Mouse (Mus musculus) myocyte (in vitro differentiated cells): ENCODE measurements around the gene Casz1. TPM values are rescaled to one million over a fixed set of nuclear protein-coding genes. Genes with fewer than 3 reads are reported as not detected.

Source experiments
- H3K27me3 ChIP-seq: one replicate; pipeline ENCODE4 v1.6.1; 2011; ENCODE audit not compliant: control insufficient read depth, insufficient read depth, insufficient read length
- H3K36me3 ChIP-seq: one replicate; pipeline ENCODE4 v1.6.1; 2011; ENCODE audit not compliant: control insufficient read depth, insufficient read depth
- H3K4me2 ChIP-seq: one replicate; pipeline ENCODE4 v1.6.1; 2011; ENCODE audit warnings: low read depth, control low read depth
- H3K4me3 ChIP-seq: one replicate; pipeline ENCODE4 v1.5.1; 2011; ENCODE audit warnings: mild to moderate bottlenecking, control low read depth, moderate library complexity
- H3K79me2 ChIP-seq: one replicate; pipeline ENCODE4 v1.6.1; 2011; ENCODE audit not compliant: control insufficient read depth, insufficient read depth
- H3ac ChIP-seq: one replicate; pipeline ENCODE4 v1.6.1; 2011; ENCODE audit not compliant: control insufficient read depth, insufficient read length
- CEBPB ChIP-seq: IDR thresholded peaks from 2 replicates; pipeline ENCODE4 v1.6.1; 2011; ENCODE audit warnings: mild to moderate bottlenecking, moderate library complexity; ENCODE audit not compliant: poor library complexity, insufficient read depth, severe bottlenecking
- E2F4 ChIP-seq: IDR thresholded peaks from one replicate; pipeline ENCODE4 v1.6.1; 2011; ENCODE audit warnings: mild to moderate bottlenecking, control low read depth, moderate library complexity; ENCODE audit not compliant: insufficient read depth
- MAX ChIP-seq: IDR thresholded peaks from one replicate; pipeline ENCODE4 v1.6.1; 2011; ENCODE audit warnings: low read depth, mild to moderate bottlenecking, control low read depth
- MYOD1 ChIP-seq, 3 experiments: IDR thresholded peaks; one replicate each; pipeline ENCODE4 v1.6.1; 2011; ENCODE audit warnings: control low read depth in 2 of 3, low read depth in 2 of 3, mild to moderate bottlenecking in 2 of 3, moderate library complexity in 1 of 3; ENCODE audit not compliant: insufficient read length in 2 of 3, control insufficient read depth in 1 of 3
- MYOG ChIP-seq, 3 experiments: IDR thresholded peaks; one replicate each; pipeline ENCODE4 v1.6.1; 2011; ENCODE audit warnings: control low read depth in 2 of 3, low read depth in 2 of 3, mild to moderate bottlenecking in 2 of 3; ENCODE audit not compliant: insufficient read length in 2 of 3, control insufficient read depth in 1 of 3, insufficient read depth in 1 of 3
- POLR2A ChIP-seq: IDR thresholded peaks from one replicate; pipeline ENCODE4 v1.6.1; 2011; ENCODE audit warnings: low read depth, mild to moderate bottlenecking, control low read depth, moderate library complexity; ENCODE audit not compliant: insufficient read length
- POLR2AphosphoS2 ChIP-seq: IDR thresholded peaks from one replicate; pipeline ENCODE4 v1.6.1; 2011; ENCODE audit warnings: low read depth, control low read depth; ENCODE audit not compliant: insufficient read length
- REST ChIP-seq: IDR thresholded peaks from one replicate; pipeline ENCODE4 v1.6.1; 2011; ENCODE audit warnings: mild to moderate bottlenecking, control low read depth, moderate library complexity; ENCODE audit not compliant: insufficient read depth, insufficient read length
- SRF ChIP-seq: IDR thresholded peaks from one replicate; pipeline ENCODE4 v1.6.1; 2011; ENCODE audit warnings: low read depth; ENCODE audit not compliant: control insufficient read depth, insufficient read length
- TCF12 ChIP-seq: IDR thresholded peaks from one replicate; pipeline ENCODE4 v1.6.1; 2011; ENCODE audit warnings: mild to moderate bottlenecking, control low read depth; ENCODE audit not compliant: poor library complexity, insufficient read depth, severe bottlenecking
- TCF3 ChIP-seq: IDR thresholded peaks from one replicate; pipeline ENCODE4 v1.6.1; 2011; ENCODE audit warnings: low read depth, control low read depth; ENCODE audit not compliant: insufficient read length
- USF1 ChIP-seq: IDR thresholded peaks from one replicate; pipeline ENCODE4 v1.6.1; 2011; ENCODE audit warnings: low read depth, mild to moderate bottlenecking, control low read depth, moderate library complexity
- polyA plus RNA-seq: library from polyadenylated mRNA; unstranded; fragments of >200 nt; fragmentation: generic; extraction: Trizol; gene quantifications from one replicate; pipeline ENCODE4 v1.2.1, GENCODE M21; 2012; ENCODE audit warnings: missing spikeins

The Casz1 gene
- polyA plus RNA-seq, 1 experiment: 11.1 TPM

DNA sequence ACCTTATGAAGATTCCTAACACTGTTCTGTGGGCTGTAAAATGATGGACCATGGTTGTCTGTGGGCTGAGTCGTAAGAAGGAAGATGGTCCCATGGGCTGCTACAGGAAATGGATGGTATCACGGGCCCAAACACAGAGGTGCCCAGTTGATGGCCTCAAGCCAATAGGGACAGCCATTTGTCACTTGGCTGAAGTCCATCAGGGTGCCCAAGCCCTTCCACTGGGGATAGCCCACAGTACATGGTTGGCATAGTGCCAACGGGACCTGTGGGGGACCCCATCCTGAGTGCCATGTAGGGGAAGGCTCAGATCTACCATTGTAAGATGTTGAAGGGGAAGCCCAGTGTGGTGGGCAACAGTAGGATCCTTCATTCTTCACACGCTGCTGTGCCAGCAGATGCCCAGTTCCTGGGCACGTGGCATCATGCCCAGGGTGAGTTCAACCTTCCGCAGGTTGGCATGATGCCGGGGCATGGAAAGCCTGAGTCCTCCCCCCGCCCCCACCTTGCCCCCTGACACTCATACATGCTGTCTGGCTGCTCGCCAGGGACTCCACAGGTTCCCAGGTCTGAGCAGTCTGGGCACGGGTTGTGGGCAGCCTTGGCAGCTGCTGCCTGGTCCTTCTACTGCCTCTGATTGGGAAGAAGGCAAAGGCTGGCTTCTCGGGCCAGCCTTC lies 63.6 kb downstream of the Casz1 start:
- no peak for TF ChIP-seq MAX
- TF ChIP-seq MYOG (IDR thresholded peaks at IDR 0.05; ENCODE audit: control insufficient read depth in 1 of 3, insufficient read depth in 1 of 3, insufficient read length in 2 of 3, low read depth in 2 of 3): peak in 2 of 3 experiments; percentile 34 to 72
- TF ChIP-seq MYOD1 (IDR thresholded peaks at IDR 0.05; ENCODE audit: control insufficient read depth in 1 of 3, insufficient read length in 2 of 3, low read depth in 2 of 3): peak in 1 of 3 experiments; percentile 43
- Histone ChIP-seq H3K36me3 (no peaks in the 10 kb centered on the region), H3K79me2 (no peaks in the 10 kb centered on the region), H3ac (no peak overlapping the region), H3K4me3 (no peak overlapping the region), H3K27me3 (peaks cover under 1% of the 10 kb centered on the region), H3K4me2 (no peak overlapping the region)

DNA sequence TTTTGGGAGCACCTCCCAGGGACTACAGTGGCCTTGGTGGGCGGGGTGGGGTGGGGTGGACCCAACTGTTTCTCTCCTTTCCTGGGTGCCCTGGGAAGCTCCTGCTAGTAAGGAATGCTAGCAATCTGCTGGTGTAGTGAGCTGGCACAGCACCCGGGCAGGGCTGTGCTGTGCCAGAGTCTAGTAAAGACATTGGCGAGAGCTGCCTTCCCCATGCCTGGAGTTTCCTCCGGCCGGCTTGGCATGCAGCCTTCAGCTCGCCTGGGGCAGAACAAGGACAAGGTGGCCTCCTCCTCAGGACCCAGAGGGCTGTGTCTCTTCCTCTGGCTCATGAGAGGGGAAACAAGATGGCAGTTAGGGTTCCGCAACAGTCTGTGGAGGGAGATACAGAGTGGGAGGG lies 65.3 kb downstream of the Casz1 start:
- TF ChIP-seq MYOG (IDR thresholded peaks at IDR 0.05; ENCODE audit: control insufficient read depth in 1 of 3, insufficient read depth in 1 of 3, insufficient read length in 2 of 3, low read depth in 2 of 3) (peak in 1 of 3 experiments; percentile 52), SRF (no peak)
- Histone ChIP-seq H3K27me3 (no peaks in the 10 kb centered on the region), H3K4me3 (no peak overlapping the region), H3K36me3 (no peaks in the 10 kb centered on the region), H3ac (no peak overlapping the region), H3K4me2 (peak overlapping the region; percentile 6), H3K79me2 (no peaks in the 10 kb centered on the region)

DNA sequence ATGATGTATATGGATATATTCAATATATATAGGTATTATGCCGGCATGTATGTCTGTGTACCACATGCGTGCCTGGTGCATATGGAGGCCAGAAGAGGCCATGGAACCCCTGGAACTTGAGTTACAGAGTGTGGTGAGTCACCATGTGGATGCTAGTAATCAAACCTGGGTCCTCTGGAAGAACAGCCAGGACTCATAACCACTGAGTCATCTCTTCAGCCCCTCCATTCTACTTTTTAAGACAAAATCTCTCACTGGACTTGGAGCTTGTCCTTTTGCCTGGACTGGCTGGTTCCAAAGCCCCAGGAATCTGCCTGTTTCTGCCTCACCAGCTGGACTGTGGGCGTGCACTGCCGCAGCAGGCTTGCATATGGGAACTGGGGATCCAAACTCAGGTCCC lies 66.3 kb downstream of the Casz1 start:
- Histone ChIP-seq H3K36me3 (no peaks in the 10 kb centered on the region), H3K4me2 (no peak overlapping the region), H3ac (no peak overlapping the region), H3K79me2 (no peaks in the 10 kb centered on the region), H3K27me3 (no peaks in the 10 kb centered on the region), H3K4me3 (no peak overlapping the region)
- TF ChIP-seq POLR2AphosphoS2 (no peak), MAX (no peak), TCF12 (no peak), MYOD1 (IDR thresholded peaks at IDR 0.05; ENCODE audit: control insufficient read depth in 1 of 3, insufficient read length in 2 of 3, low read depth in 2 of 3) (no peak), POLR2A (no peak), USF1 (no peak), E2F4 (no peak), SRF (no peak)

DNA sequence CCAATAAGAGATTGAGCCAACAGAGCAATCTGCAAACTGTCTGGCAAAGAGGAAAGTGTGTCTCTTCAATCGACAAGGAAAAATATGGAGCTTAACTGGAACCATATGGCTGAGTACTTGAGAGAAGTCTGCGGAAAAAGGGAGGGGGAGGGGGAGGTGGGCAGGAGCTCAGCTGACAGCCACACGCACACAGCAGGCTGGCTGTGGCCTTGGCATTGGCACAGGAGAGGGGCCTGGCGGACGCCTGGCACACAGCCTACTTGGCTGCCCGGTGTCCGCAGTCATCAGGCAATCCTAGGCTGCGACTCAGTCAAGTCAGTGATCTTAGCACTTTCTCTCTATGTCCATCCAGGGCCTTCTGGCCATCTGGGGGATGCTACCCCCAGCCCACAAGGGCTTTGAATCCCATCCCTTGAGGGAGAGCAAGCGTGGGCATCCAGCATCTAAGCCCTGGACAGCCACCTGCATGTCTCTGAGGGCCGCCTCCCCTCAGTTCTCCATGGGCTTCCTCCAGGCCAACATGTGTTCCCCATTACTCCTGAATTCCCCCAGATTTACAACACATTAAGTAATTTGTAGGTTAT lies 67.6 kb downstream of the Casz1 start:
- H3ac ChIP-seq: no peak overlapping the region
- H3K36me3 ChIP-seq: no peaks in the 10 kb centered on the region
- peak overlapping the region; percentile 50 for H3K4me2 ChIP-seq
- no peaks in the 10 kb centered on the region for H3K27me3 ChIP-seq
- no peaks in the 10 kb centered on the region for H3K79me2 ChIP-seq
- TF ChIP-seq E2F4 (no peak), MYOG (IDR thresholded peaks at IDR 0.05; ENCODE audit: control insufficient read depth in 1 of 3, insufficient read depth in 1 of 3, insufficient read length in 2 of 3, low read depth in 2 of 3) (peak; percentile 5 to 92 (median 85)), REST (no peak), MYOD1 (IDR thresholded peaks at IDR 0.05; ENCODE audit: control insufficient read depth in 1 of 3, insufficient read length in 2 of 3, low read depth in 2 of 3) (peak in 2 of 3 experiments; percentile 58 to 87), USF1 (no peak), TCF3 (peak; percentile 54)
- no peak overlapping the region for H3K4me3 ChIP-seq

DNA sequence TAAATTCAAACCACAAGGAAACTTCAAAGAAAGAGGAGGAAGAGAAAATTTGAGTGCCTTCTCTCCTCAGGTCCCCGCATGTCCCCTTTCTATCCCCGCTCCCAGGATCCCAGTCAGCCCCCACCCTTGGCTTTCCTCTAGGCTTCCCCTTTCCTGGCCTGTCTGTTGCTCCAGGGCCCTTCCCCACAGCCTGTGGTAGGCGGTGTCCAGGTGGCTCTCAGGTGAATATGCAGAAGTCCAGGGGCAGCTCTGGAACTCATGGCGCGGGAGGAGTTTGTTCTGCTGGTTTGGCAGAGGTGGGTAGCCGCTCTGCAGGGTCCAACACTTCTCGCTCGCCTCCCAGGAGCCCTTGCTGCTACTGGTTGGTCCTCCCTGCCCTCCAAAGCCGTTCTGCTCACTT lies 68.1 kb downstream of the Casz1 start:
- Histone ChIP-seq H3K27me3 (no peaks in the 10 kb centered on the region), H3K36me3 (no peaks in the 10 kb centered on the region), H3ac (no peak overlapping the region), H3K79me2 (no peaks in the 10 kb centered on the region), H3K4me3 (no peak overlapping the region), H3K4me2 (peak overlapping the region; percentile 50)
- TF ChIP-seq MYOG (IDR thresholded peaks at IDR 0.05; ENCODE audit: control insufficient read depth in 1 of 3, insufficient read depth in 1 of 3, insufficient read length in 2 of 3, low read depth in 2 of 3) (no peak), E2F4 (no peak)

DNA sequence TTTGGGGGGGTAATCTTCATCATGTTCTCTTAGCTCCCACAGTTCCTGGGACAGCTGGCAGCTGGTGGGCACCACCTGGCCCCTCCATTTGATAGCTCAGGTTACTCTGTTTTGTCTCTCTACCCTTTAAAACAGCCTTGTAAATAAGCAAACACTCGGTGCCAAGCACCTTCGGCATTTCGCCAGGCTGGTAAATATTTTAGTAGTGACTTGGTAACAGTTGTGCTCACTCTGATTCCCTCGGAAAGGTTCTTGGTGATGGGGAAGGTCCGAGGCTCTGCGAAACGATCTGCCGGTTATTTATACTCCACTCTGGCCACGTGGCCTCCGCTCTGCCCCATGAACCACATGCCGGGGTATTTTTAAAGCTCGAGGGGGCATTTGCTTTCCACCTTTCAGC lies 68.6 kb downstream of the Casz1 start:
- no peaks in the 10 kb centered on the region for H3K79me2 ChIP-seq
- no peaks in the 10 kb centered on the region for H3K36me3 ChIP-seq
- no peak overlapping the region for H3ac ChIP-seq
- TF ChIP-seq MYOD1 (IDR thresholded peaks at IDR 0.05; ENCODE audit: control insufficient read depth in 1 of 3, insufficient read length in 2 of 3, low read depth in 2 of 3): peak in 1 of 3 experiments; percentile 65
- no peak for TF ChIP-seq REST
- no peak for TF ChIP-seq TCF12
- TF ChIP-seq USF1: peak; percentile 82
- TF ChIP-seq TCF3: peak; percentile 4
- peak in 2 of 3 experiments; percentile 34 to 63 for TF ChIP-seq MYOG (IDR thresholded peaks at IDR 0.05; ENCODE audit: control insufficient read depth in 1 of 3, insufficient read depth in 1 of 3, insufficient read length in 2 of 3, low read depth in 2 of 3)
- TF ChIP-seq POLR2AphosphoS2: no peak
- TF ChIP-seq CEBPB: no peak
- TF ChIP-seq POLR2A: no peak
- TF ChIP-seq SRF: no peak
- no peak for TF ChIP-seq MAX
- TF ChIP-seq E2F4: no peak
- no peak overlapping the region for H3K4me3 ChIP-seq
- H3K4me2 ChIP-seq: peak overlapping the region; percentile 50
- no peaks in the 10 kb centered on the region for H3K27me3 ChIP-seq
